Mouse (Mus musculus) liver, postnatal 0 days (tissue): ENCODE measurements around the gene Lclat1.

ENCODE experiments used
- CTCF ChIP-seq: sonication (generic); IDR thresholded peaks from 2 replicates; pipeline ENCODE4 v1.5.1; 2016; ENCODE audit warnings: antibody characterized with exemption, low read depth
- EP300 ChIP-seq: IDR thresholded peaks from 2 replicates; pipeline ENCODE4 v1.6.1; 2016; ENCODE audit warnings: antibody characterized with exemption, low read depth, mild to moderate bottlenecking

DNA sequence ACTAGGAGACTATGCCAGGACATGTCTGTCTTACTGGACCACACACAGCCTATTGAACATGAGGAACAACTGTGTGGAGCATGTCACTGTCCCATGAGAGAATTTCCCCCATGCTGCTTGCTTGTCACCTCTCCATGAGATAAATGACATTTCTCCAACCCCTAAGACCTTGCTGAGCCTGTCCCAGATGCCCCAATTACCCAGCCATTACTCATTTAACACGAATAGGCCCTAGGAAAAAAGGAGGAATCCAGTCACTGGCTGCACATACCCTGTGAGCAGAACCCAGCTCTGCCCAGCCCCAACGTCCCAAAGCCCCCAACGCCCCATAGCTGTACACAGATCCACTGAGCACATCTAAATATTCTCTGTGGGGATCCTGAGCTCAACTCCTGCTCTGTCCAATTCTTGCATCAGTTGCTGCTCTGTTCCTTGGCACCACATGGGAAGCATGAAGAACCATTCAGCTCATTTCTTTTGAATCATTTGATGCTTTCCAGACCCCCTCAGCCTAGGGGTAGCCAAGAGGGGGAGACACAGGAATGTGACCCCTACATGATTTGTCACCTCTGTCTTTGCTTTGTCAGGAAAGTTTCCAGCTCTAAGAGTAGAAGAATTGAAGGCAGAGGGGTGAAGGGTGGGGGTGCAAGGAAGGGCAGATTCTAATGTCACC is 47.4 kb upstream of the Lclat1 start:
- TF ChIP-seq CTCF = no peak
- no peak for TF ChIP-seq EP300
